Mouse (Mus musculus): ENCODE measurements around the gene Gpr139. TPM values are rescaled to one million over a fixed set of nuclear protein-coding genes. Genes with fewer than 3 reads are reported as not detected.

Gene Gpr139
- polyA plus RNA-seq, 1 experiment from 2014 or later, result 1.7 TPM

DNA sequence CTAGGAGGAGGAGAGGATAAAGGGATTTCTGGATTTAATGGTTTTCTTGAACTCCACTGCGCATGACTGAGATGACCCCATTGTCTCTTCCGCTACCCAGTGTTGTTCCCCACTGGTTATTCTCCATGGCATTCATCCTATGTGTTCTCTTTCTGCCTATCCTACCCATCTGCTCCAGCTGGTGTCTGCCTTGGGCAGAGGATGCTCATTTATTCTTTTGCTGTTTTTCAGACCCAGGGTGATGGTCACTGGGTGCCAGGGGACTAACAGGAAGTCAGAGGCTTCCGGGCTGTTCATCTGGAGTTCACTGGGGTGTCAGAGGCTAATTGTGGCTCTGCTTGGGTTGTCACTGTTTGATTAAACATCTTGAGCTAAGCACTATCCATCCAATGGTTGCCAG, 24.4 kb downstream of the Gpr139 start:
- Histone ChIP-seq H3K4me2 (ENCODE audit: low read depth) (no peak overlapping the region), H3K27ac (ENCODE audit: low read depth, low read length) (0 out of 2 replicates have a peak overlapping the region, but pooled peaks have one; percentile 11), H3K4me3 (ENCODE audit: low read depth, low read length) (no peak overlapping the region), H3K4me1 (ENCODE audit: control insufficient read depth, insufficient read depth, low read length) (no peaks in the 10 kb centered on the region), H3K36me3 (ENCODE audit: control insufficient read depth, insufficient read depth, low read length) (no peaks in the 10 kb centered on the region), H3K9me3 (ENCODE audit: control insufficient read depth, low read length) (no peaks in the 10 kb centered on the region), H3K9ac (ENCODE audit: low read length) (no peak overlapping the region), H3K27me3 (ENCODE audit: control insufficient read depth, insufficient read depth, low read length) (no peaks in the 10 kb centered on the region)
- 0 out of 2 replicates have a peak, but pooled peaks have one; percentile 4 for ATAC-seq (ENCODE audit: insufficient read depth, low FRiP score, low TSS enrichment)
- DNase-seq (ENCODE audit: low spot score), result no peak
- WGBS, result 60% methylated on average over 3 of the region's 3 CpGs

GRCm38 (mm10) chr7:119111771-119112170, 72.6 kb downstream of the Gpr139 start:
- WGBS, result 69% methylated on average over 8 of the region's 8 CpGs
- DNase-seq (ENCODE audit: low spot score) (peak; percentile 32), ATAC-seq (ENCODE audit: insufficient read depth, low FRiP score, low TSS enrichment) (no peak)
- Histone ChIP-seq H3K4me3 (ENCODE audit: low read depth, low read length) (no peak overlapping the region), H3K4me1 (ENCODE audit: control insufficient read depth, insufficient read depth, low read length) (no peaks in the 10 kb centered on the region), H3K9me3 (ENCODE audit: control insufficient read depth, low read length) (no peaks in the 10 kb centered on the region), H3K9ac (ENCODE audit: low read length) (no peak overlapping the region), H3K27me3 (ENCODE audit: control insufficient read depth, insufficient read depth, low read length) (no peaks in the 10 kb centered on the region), H3K27ac (ENCODE audit: low read depth, low read length) (no peak overlapping the region), H3K36me3 (ENCODE audit: control insufficient read depth, insufficient read depth, low read length) (no peaks in the 10 kb centered on the region), H3K4me2 (ENCODE audit: low read depth) (no peak overlapping the region)

GRCm38 (mm10) chr7:119105878-119106277, 78.5 kb downstream of the Gpr139 start:
- Histone ChIP-seq H3K4me3 (ENCODE audit: low read depth, low read length) (no peak overlapping the region), H3K9ac (ENCODE audit: low read length) (no peak overlapping the region), H3K27ac (ENCODE audit: low read depth, low read length) (no peak overlapping the region), H3K9me3 (ENCODE audit: control insufficient read depth, low read length) (no peaks in the 10 kb centered on the region), H3K4me1 (ENCODE audit: control insufficient read depth, insufficient read depth, low read length) (no peaks in the 10 kb centered on the region), H3K4me2 (ENCODE audit: low read depth) (no peak overlapping the region), H3K36me3 (ENCODE audit: control insufficient read depth, insufficient read depth, low read length) (no peaks in the 10 kb centered on the region), H3K27me3 (ENCODE audit: control insufficient read depth, insufficient read depth, low read length) (no peaks in the 10 kb centered on the region)
- WGBS, result 90% methylated on average over 4 of the region's 4 CpGs
- ATAC-seq (ENCODE audit: insufficient read depth, low FRiP score, low TSS enrichment) (no peak), DNase-seq (ENCODE audit: low spot score) (no peak)

DNA sequence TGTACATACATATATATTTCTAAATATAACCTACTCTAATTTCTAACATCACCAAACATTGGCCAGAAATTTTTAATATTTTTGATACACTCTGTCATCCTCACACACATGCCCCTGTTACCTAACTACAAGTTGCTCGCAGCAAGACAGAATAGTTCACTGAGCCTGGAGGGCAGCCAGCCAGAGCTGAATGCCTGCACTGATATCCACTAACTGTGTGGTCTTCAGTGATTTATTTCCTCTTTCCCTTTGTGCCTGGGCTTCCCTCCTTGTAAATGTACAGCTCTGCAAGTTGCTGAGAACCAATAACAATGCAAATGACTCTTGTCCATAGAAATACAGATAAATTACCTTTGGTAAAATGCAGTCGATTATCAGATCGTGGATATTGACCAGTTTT, 87.8 kb downstream of the Gpr139 start:
- Histone ChIP-seq H3K27ac (ENCODE audit: low read depth, low read length) (no peak overlapping the region), H3K4me2 (ENCODE audit: low read depth) (no peak overlapping the region), H3K27me3 (ENCODE audit: control insufficient read depth, insufficient read depth, low read length) (no peaks in the 10 kb centered on the region), H3K4me3 (ENCODE audit: low read depth, low read length) (no peak overlapping the region), H3K9ac (ENCODE audit: low read length) (no peak overlapping the region), H3K36me3 (ENCODE audit: control insufficient read depth, insufficient read depth, low read length) (no peaks in the 10 kb centered on the region), H3K9me3 (ENCODE audit: control insufficient read depth, low read length) (no peaks in the 10 kb centered on the region), H3K4me1 (ENCODE audit: control insufficient read depth, insufficient read depth, low read length) (no peaks in the 10 kb centered on the region)
- 48% methylated on average over 3 of the region's 3 CpGs for WGBS
- peak; percentile 74; the same call in 1 of the 2 replicates for ATAC-seq (ENCODE audit: insufficient read depth, low FRiP score, low TSS enrichment)
- no peak for DNase-seq (ENCODE audit: low spot score)

Other genes starting within 250 kb of the Gpr139 start
- gene Gprc5b, start 189.4 kb downstream of the Gpr139 start, polyA plus RNA-seq (2014; fragmentation: Nextera tagmentation; extraction: Ambion mirVana), result 17.8 and 19.6 TPM in 2 replicates